Mouse (Mus musculus) mature B cell (primary cell): ENCODE results near the gene Psmb9.
"Not testable (repeated sequence)": the region's sequence is repeated elsewhere in the genome, so short reads cannot be mapped to it uniquely, and the experiment has no call there.

Source experiments
- in situ Hi-C: fragments of 300-500 bp; cut with MboI; formaldehyde crosslinking; loops from 2 replicates; pipeline ENCODE4 v1.14.3; 2019

The Psmb9 gene

GRCm38 (mm10) chr17:34187261-34187916 is at the start of gene Psmb9, which contains the start of gene Tap1:
TSS of gene Psmb9 (minus strand) at chr17:34187764.
TSS of gene Tap1 (plus strand) at chr17:34187553.
- in situ Hi-C loops: loop anchor here (25.0 kb wide), 1 partner anchor 400 kb away; the partner anchor contains the start of genes Ager, Gpsm3 and Pbx2

- in situ Hi-C loops: loop anchor here (10.0 kb wide), 1 partner anchor 162 kb away; no protein-coding TSS in a partner anchor
Observed at GRCm38 (mm10) chr17:34236691-34237090, 49.1 kb upstream of the Psmb9 start.

GRCm38 (mm10) chr17:34234926-34235325 is 47.4 kb upstream of the Psmb9 start:
- in situ Hi-C loops: loop anchor here (10.0 kb wide), 1 partner anchor 160 kb away; no protein-coding TSS in a partner anchor

GRCm38 (mm10) chr17:34232021-34232420 is 44.5 kb upstream of the Psmb9 start:
- in situ Hi-C loops: loop anchor here (10.0 kb wide), 1 partner anchor 157 kb away; no protein-coding TSS in a partner anchor

DNA sequence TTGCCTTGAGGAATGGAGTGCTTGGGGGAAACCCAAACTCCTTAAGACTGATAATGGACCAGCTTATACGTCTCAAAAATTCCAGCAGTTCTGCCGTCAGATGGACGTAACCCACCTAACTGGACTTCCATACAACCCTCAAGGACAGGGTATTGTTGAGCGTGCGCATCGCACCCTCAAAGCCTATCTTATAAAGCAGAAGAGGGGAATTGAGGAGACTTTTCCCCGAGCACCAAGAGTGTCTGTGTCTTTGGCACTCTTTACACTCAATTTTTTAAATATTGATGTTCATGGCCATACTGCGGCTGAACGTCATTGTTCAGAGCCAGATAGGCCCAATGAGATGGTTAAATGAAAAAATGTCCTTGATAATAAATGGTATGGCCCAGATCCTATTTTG is 43.4 kb upstream of the Psmb9 start:
- in situ Hi-C loops: loop anchor here (10.0 kb wide), 1 partner anchor 156 kb away; no protein-coding TSS in a partner anchor

DNA sequence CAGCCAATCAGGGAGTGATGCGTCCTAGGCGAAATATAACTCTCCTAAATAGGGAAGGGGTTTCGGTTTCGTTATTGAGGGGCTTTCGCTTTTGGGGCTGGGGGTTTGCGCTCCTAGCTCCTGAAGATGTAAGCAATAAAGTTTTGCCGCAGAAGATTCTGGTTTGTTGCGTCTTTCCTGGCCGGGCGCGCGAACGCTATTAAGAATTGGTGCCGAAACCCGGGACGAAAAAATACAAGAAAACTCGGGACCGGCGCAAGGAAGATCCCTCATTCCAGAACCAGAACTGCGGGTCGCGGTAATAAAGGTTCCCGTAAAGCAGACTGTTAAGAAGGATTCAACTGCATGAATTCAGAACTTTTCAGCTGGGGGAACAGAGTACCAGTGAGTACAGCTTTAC is 38.3 kb upstream of the Psmb9 start:
- in situ Hi-C loops: not testable (repeated sequence)

GRCm38 (mm10) chr17:34225426-34225825 is 37.9 kb upstream of the Psmb9 start:
- in situ Hi-C loops: no loop called here

GRCm38 (mm10) chr17:34224816-34225215 is 37.3 kb upstream of the Psmb9 start:
- in situ Hi-C loops: no loop called here

- in situ Hi-C loops: not testable (repeated sequence)
Observed at GRCm38 (mm10) chr17:34220401-34220800, 32.8 kb upstream of the Psmb9 start.

DNA sequence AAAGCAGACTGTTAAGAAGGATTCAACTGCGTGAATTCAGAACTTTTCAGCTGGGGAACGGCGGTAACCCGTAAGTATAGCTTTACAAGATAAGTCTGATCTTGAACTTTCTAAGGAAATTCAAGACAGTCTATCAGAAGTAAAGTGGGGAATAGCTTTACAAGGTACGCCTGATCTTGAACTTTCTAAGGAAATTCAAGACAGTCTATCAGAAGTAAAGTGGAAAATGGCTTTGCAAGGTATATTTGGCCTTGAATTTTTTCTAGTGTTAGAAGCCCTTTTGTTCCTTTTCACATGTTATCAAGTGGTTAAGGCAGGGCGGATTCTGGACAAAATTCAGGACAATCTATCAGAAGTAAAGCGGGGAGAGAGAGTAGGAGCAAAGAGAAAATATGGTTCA is 32.2 kb upstream of the Psmb9 start:
- in situ Hi-C loops: not testable (repeated sequence)

GRCm38 (mm10) chr17:34219096-34219495 is 31.5 kb upstream of the Psmb9 start:
- in situ Hi-C loops: not testable (repeated sequence)

DNA sequence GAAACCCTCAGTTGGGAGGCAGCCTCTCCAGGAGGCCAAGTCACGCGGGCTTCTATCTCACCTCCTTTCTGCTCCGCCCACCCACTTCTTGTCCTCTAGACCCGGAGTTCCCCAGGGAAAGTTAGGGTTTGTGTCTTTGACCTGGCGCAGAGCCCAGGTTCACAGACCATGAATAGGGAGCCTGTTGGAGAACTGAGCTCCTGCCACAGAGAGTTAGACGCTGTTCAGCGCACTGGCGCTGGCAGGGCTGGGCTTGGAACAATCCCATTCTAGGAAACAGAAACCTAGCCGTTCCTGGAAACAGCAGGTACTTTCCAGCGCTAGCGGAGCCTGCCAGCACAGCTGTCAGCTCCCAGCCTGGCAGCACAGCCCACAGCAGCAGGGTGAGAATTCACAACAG is 31.1 kb upstream of the Psmb9 start:
- in situ Hi-C loops: no loop called here

DNA sequence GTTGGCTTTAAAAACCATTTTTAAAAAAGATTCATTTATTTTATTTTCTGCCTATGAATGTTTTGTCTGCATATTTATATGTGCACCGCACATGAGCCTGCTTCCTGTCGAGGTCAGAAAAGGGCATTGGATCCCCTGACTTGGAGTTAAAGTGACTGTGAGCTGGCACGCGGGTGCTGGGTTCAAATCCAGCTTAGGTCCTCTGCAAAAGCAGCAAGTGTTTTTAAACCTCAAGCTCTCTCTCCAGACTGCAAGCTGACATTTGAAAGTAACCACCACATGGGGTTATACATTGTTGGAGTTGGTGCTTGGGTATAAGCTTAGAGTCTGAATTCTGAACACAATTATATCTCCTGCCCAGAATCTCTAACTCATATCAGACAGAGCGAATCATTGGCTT is 30.4 kb upstream of the Psmb9 start:
- in situ Hi-C loops: no loop called here

GRCm38 (mm10) chr17:34217216-34217928 is 29.8 kb upstream of the Psmb9 start:
- in situ Hi-C loops: no loop called here

DNA sequence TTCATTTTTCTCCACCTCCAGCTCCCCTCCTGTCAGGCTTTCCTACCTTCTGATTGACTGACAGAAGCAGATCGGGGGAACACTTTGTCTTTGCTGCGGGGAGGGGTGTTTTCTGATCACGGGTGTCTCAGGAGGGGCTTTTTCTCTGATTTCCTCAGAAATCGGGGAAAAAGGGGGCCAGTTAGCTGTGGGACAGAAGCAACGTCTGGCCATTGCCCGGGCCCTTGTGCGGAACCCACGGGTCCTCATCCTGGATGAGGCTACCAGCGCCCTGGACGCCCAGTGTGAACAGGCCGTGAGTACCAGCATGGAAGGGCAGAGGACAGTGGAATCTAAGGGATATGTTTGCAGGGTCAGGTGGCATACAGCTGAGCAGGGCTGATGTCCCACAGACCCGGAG is 27.6 kb upstream of the Psmb9 start:
- in situ Hi-C loops: no loop called here

DNA sequence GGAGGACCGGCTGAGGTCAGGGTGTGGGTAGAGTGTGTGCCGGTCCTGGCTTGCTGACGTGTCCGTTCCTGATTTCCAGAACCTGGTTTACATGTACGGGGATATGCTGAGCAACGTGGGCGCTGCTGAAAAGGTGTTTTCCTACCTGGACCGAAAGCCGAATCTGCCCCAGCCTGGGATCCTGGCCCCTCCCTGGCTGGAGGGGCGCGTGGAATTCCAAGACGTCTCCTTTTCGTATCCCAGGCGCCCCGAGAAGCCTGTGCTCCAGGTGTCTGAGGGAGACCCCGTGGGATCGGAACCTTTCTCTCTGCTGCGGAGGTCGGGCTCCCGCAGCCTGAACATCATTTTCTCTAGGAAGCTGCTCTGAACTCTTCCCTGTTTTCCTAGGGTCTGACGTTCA is 26.4 kb upstream of the Psmb9 start:
- in situ Hi-C loops: loop anchor here (5.0 kb wide), 1 partner anchor 37 kb away; no protein-coding TSS in a partner anchor

GRCm38 (mm10) chr17:34211746-34212365 is 24.3 kb upstream of the Psmb9 start:
- in situ Hi-C loops: loop anchor here (5.0 kb wide), 1 partner anchor 35 kb away; no protein-coding TSS in a partner anchor

DNA sequence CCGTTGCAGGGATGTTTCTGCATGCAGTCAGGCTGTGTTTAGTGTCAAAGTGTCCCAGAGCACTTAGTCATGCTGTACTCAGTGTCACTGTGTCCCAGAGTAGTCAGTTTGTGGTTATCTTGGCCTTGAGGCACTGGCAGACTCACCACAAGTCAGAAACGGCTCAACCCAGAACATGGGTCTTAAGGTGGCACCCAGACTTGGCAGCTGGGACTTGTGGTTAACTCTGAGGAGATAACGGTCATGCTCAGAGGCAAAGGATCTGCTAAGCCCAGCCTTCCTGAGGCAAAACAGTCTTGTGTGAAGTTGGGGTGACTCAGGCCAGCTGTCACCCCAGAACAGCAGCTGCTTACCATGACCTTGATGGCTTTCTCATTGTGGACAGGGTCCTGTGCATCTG is 23.0 kb upstream of the Psmb9 start:
- in situ Hi-C loops: loop anchor here (5.0 kb wide), 1 partner anchor 33 kb away; no protein-coding TSS in a partner anchor

DNA sequence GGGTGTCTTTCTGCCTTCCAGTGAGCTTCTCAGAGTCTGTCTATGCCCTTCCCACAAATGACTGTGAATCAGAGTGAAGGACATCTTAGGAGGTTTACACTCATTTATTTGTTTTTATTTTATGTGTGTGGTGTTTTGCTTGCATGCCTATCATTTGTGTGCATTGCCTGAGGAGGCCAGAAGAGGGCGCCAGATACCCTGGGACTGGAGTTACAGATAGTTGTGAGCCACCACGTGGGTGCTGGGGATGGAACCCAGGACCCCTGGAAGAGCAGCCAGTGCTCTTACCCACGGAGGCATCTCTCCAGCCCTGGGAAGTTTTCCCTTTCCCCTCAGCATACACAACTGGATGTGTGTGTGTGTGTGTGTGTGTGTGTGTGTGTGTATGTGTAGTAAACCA is 22.1 kb upstream of the Psmb9 start:
- in situ Hi-C loops: loop anchor here (5.0 kb wide), 1 partner anchor 32 kb away; no protein-coding TSS in a partner anchor

GRCm38 (mm10) chr17:34208421-34208820 is 20.9 kb upstream of the Psmb9 start:
- in situ Hi-C loops: no loop called here

GRCm38 (mm10) chr17:34207866-34208265 is 20.3 kb upstream of the Psmb9 start:
- in situ Hi-C loops: no loop called here

DNA sequence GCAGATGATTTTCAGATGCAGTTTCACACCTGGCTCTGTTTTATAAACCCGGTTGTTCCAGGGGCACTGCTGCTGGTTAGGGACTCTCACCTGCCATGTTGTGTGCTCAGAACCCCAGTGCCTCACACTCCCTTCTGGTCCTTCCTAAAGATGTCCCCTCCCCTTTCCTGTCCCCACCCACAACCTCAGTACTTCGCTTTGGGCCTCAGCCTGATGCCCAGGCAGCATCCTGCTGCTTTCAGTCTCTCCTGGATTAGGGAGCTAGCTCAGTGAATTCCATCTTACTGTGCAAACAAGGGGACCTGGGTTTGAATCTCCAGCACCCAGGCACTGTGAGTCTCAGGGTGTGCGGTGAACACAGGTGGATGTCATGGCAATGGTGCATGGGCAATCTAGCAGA is 19.9 kb upstream of the Psmb9 start:
- in situ Hi-C loops: no loop called here
